Mouse (Mus musculus) T-cell, adult 66 days (primary cell): ENCODE results near the gene Myo3b. TPM values are rescaled to one million over a fixed set of nuclear protein-coding genes. Genes with fewer than 3 reads are reported as not detected.

ENCODE experiments used
- total RNA-seq, 2 experiments: library from RNA; stranded (reverse); gene quantifications; 3 replicates in 1 of 2; 4 replicates in 1 of 2; pipeline ENCODE4 v1.2.4; 2023

The Myo3b gene
- total RNA-seq = 1 to 10 TPM; 2.6 to 4.0 TPM

GRCm38 (mm10) chr2:70038752-70039151, at the start of gene Myo3b:
TSS of gene Myo3b (plus strand) at chr2:70039126.

Other genes starting within 250 kb of the Myo3b start
- gene Ccdc173, start 249.6 kb upstream of the Myo3b start, total RNA-seq = 1 to 10 TPM; 1.3 to 1.5 TPM
- gene Phospho2, start 249.5 kb upstream of the Myo3b start, total RNA-seq = 10 to 100 TPM; 27.5 to 29.8 TPM
- gene Klhl23, start 217.2 kb upstream of the Myo3b start, total RNA-seq = under 1 TPM in 1 of 2 experiments, not detected in 1; 0.23 TPM
- 100 to 1,000 TPM; 193 to 196 TPM for gene Ssb, start 177.6 kb upstream of the Myo3b start, total RNA-seq
- 10 to 100 TPM; 16.2 to 18.0 TPM for gene Mettl5, start 153.5 kb upstream of the Myo3b start, total RNA-seq
- gene Ubr3, start 141.9 kb upstream of the Myo3b start, total RNA-seq = 10 to 100 TPM; 68.3 to 74.8 TPM